Mouse (Mus musculus) MEL (cell line): ENCODE measurements at regions not wholly inside any gene's neighbourhood (a gene's known extent, or its start where the extent isn't known, plus 50 kb on each side); places are given as distances from the start of the nearest gene placed in this dataset.

Experiments
- BHLHE40 ChIP-seq: IDR thresholded peaks from 2 replicates; pipeline ENCODE4 v1.6.1; 2012; ENCODE audit warnings: low read depth, mild to moderate bottlenecking, inconsistent platforms, low read length, improper control_type of control experiment, borderline replicate concordance
- CHD2 ChIP-seq: IDR thresholded peaks from 2 replicates; pipeline ENCODE4 v1.6.1; 2011; ENCODE audit warnings: low read length, improper control_type of control experiment
- CTCF ChIP-seq, 3 experiments: IDR thresholded peaks in 2 of 3; conservative IDR thresholded peaks in 1 of 3; 2 replicates each; pipeline ENCODE4 v1.5.1; 2011 to 2012; ENCODE audit warnings: low read length in 3 of 3, low read depth in 2 of 3, mild to moderate bottlenecking in 2 of 3, improper control_type of control experiment in 1 of 3, inconsistent platforms in 1 of 3, mixed read lengths in 1 of 3, moderate library complexity in 1 of 3; ENCODE audit not compliant: control insufficient read depth in 1 of 3, insufficient read depth in 1 of 3, poor library complexity in 1 of 3, severe bottlenecking in 1 of 3
- ELF1 ChIP-seq: IDR thresholded peaks from 2 replicates; pipeline ENCODE4 v1.6.1; 2014; ENCODE audit warnings: low read depth, mild to moderate bottlenecking, inconsistent platforms, low read length, improper control_type of control experiment, moderate library complexity
- EP300 ChIP-seq, 2 experiments: IDR thresholded peaks; 2 replicates each; pipeline ENCODE4 v1.6.1; 2011; ENCODE audit warnings: improper control_type of control experiment in 2 of 2, low read length in 2 of 2, low read depth in 1 of 2, mild to moderate bottlenecking in 1 of 2
- GABPA ChIP-seq: IDR thresholded peaks from 2 replicates; pipeline ENCODE4 v1.6.1; 2012; ENCODE audit warnings: low read depth, mild to moderate bottlenecking, inconsistent platforms, low read length, improper control_type of control experiment, moderate library complexity
- GATA1 ChIP-seq: IDR thresholded peaks from 2 replicates; pipeline ENCODE4 v1.6.1; 2011; ENCODE audit warnings: low read depth, low read length, improper control_type of control experiment
- MAFK ChIP-seq: IDR thresholded peaks from 2 replicates; pipeline ENCODE4 v1.6.1; 2011; ENCODE audit warnings: low read depth, mild to moderate bottlenecking, low read length, improper control_type of control experiment, borderline replicate concordance
- MXI1 ChIP-seq: IDR thresholded peaks from 2 replicates; pipeline ENCODE4 v1.6.1; 2011; ENCODE audit warnings: mild to moderate bottlenecking, low read depth, low read length, improper control_type of control experiment
- MYC ChIP-seq: IDR thresholded peaks from 2 replicates; pipeline ENCODE4 v1.6.1; 2011; ENCODE audit warnings: low read depth, mild to moderate bottlenecking, low read length, improper control_type of control experiment, moderate library complexity
- POLR2A ChIP-seq, 2 experiments: IDR thresholded peaks; 2 replicates each; pipeline ENCODE4 v1.6.1; 2011 to 2012; ENCODE audit warnings: low read length in 2 of 2, mild to moderate bottlenecking in 2 of 2, control low read depth in 1 of 2, improper control_type of control experiment in 1 of 2, low read depth in 1 of 2, moderate library complexity in 1 of 2; ENCODE audit not compliant: control insufficient read depth in 1 of 2, insufficient read depth in 1 of 2, poor library complexity in 1 of 2
- ZKSCAN1 ChIP-seq: IDR thresholded peaks from 2 replicates; pipeline ENCODE4 v1.6.1; 2012; ENCODE audit warnings: low read depth, mild to moderate bottlenecking, inconsistent platforms, low read length, improper control_type of control experiment, moderate library complexity

- TF ChIP-seq GATA1: no peak
- no peak for TF ChIP-seq ELF1
- no peak for TF ChIP-seq GABPA
- TF ChIP-seq EP300 (IDR thresholded peaks at IDR 0.05; ENCODE audit: low read depth in 1 of 2, low read length in 2 of 2): no peak
- no peak for TF ChIP-seq ZKSCAN1
- no peak for TF ChIP-seq MXI1
- no peak for TF ChIP-seq POLR2A (IDR thresholded peaks at IDR 0.05; ENCODE audit: control insufficient read depth in 1 of 2, insufficient read depth in 1 of 2, low read depth in 1 of 2, low read length in 2 of 2, poor library complexity in 1 of 2)
- TF ChIP-seq CHD2: no peak
- no peak for TF ChIP-seq BHLHE40
- no peak for TF ChIP-seq CTCF (IDR thresholded peaks at IDR 0.05 in 2 of 3, conservative IDR thresholded peaks at IDR 0.05 in 1 of 3; ENCODE audit: control insufficient read depth in 1 of 3, insufficient read depth in 1 of 3, low read depth in 2 of 3, low read length in 3 of 3, poor library complexity in 1 of 3, severe bottlenecking in 1 of 3)
- TF ChIP-seq MAFK: no peak
- TF ChIP-seq MYC: no peak
Measured at GRCm38 (mm10) chr15:10901745-10902262, 50.3 kb upstream of the C1qtnf3 start.
